Mouse (Mus musculus) adrenal gland, postnatal 4 days (tissue): Measurements from ENCODE around the gene Slc10a1. TPM values are rescaled to one million over a fixed set of nuclear protein-coding genes. Genes with fewer than 3 reads are reported as not detected.

Source experiments
- DNase-seq, 2 experiments: peaks; one replicate each; pipeline ENCODE4 v3.0.0; 2021 to 2022; ENCODE audit warnings: low spot score in 2 of 2, mixed read lengths in 2 of 2
- total RNA-seq, 2 experiments: library from RNA; stranded (reverse); gene quantifications; 2 replicates each; pipeline ENCODE4 v1.2.3; 2021

Gene Slc10a1
- total RNA-seq, 2 experiments from 2014 or later = 2.1 to 33.7 TPM

GRCm38 (mm10) chr12:80931402-80932140 is 36.9 kb downstream of the Slc10a1 start:
- DNase-seq = no peak

GRCm38 (mm10) chr12:80930141-80930540 is 38.4 kb downstream of the Slc10a1 start:
- no peak for DNase-seq

- no peak for DNase-seq
These were observed 39.6 kb downstream of the Slc10a1 start for GRCm38 (mm10) chr12:80928881-80929280.

- no peak for DNase-seq
These were observed 41.0 kb downstream of the Slc10a1 start for GRCm38 (mm10) chr12:80927518-80927917.

GRCm38 (mm10) chr12:80926550-80926949 is 42.0 kb downstream of the Slc10a1 start:
- no peak for DNase-seq

GRCm38 (mm10) chr12:80925919-80926318 is 42.6 kb downstream of the Slc10a1 start:
- DNase-seq = no peak

- DNase-seq = no peak
These were observed 44.3 kb downstream of the Slc10a1 start for GRCm38 (mm10) chr12:80924205-80924604.

GRCm38 (mm10) chr12:80923602-80924001 is 44.9 kb downstream of the Slc10a1 start:
- no peak for DNase-seq

GRCm38 (mm10) chr12:80922869-80923268 is 45.6 kb downstream of the Slc10a1 start:
- no peak for DNase-seq

- no peak for DNase-seq
These were observed 47.2 kb downstream of the Slc10a1 start for GRCm38 (mm10) chr12:80921301-80921700.

- no peak for DNase-seq
These were observed 50.7 kb downstream of the Slc10a1 start for GRCm38 (mm10) chr12:80917764-80918163.

GRCm38 (mm10) chr12:80909631-80910030 is 58.9 kb downstream of the Slc10a1 start:
- no peak for DNase-seq

Other genes starting within 250 kb of the Slc10a1 start
- under 1 TPM; 0.20 to 0.28 TPM for gene Ccdc177, start 208.0 kb downstream of the Slc10a1 start, total RNA-seq
- 10 to 100 TPM; 48.4 to 51.0 TPM for gene Susd6, start 178.2 kb downstream of the Slc10a1 start, total RNA-seq
- gene Srsf5, start 23.2 kb downstream of the Slc10a1 start, total RNA-seq = 100 to 1,000 TPM; 590 to 658 TPM
- 10 to 100 TPM; 86.0 to 89.7 TPM for gene Smoc1, start 58.1 kb upstream of the Slc10a1 start, total RNA-seq